24 mouse cellular contexts compared by ENCODE assay signal in the genomic region with DNA sequence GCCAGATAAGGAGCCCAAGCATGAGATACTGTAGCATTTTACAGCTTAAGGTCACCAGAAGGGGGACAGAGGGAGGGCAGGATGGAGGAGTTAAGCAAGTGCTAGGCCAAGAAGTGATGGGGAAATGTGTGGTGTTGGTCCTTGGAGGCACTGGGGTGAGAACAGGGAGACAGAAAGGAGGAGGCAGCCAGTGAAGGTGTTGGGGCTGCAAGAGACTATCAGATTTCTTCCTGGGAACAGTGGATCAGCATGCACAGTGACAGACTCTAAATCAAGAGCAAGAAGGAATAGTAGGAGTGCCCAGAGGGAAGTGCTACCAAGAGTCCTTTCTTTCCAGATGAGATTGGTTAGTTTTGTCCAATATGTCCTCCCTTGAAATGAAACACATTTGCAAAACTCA.
"Had no signal": no experiment of that assay in that cellular context is flagged by ENCODE, and none has a peak within 500 bp of the region (broad histone marks: within the 10 kb centered on the region; RNA-seq: fewer than 3 reads in every experiment).

No protein-coding gene starts in this region.

- H3K27ac ChIP-seq: gastrocnemius, adult 2 months; heart, embryonic 10.5 days; hindbrain, embryonic 10.5 days; hindbrain, embryonic 12.5 days; hindbrain, embryonic 15.5 days; hindbrain, postnatal 0 days; limb, embryonic 12.5 days; limb, embryonic 15.5 days; liver, embryonic 12.5 days; liver, embryonic 14.5 days had no signal

- H3K9ac ChIP-seq: heart, embryonic 12.5 days; hindbrain, embryonic 12.5 days; hindbrain, embryonic 15.5 days; limb, embryonic 12.5 days; limb, embryonic 15.5 days; liver, embryonic 12.5 days; liver, embryonic 14.5 days had no signal

- H3K9me3 ChIP-seq: heart, embryonic 10.5 days; heart, embryonic 12.5 days; hindbrain, embryonic 10.5 days; hindbrain, embryonic 12.5 days; hindbrain, embryonic 15.5 days; limb, embryonic 12.5 days; limb, embryonic 15.5 days; liver, embryonic 12.5 days had no signal

- H3K4me2 ChIP-seq: heart, embryonic 12.5 days; hindbrain, embryonic 12.5 days; hindbrain, embryonic 15.5 days; limb, embryonic 12.5 days; limb, embryonic 15.5 days; liver, embryonic 12.5 days had no signal

- H3K36me3 ChIP-seq: heart, embryonic 10.5 days; heart, embryonic 12.5 days; hindbrain, embryonic 10.5 days; hindbrain, embryonic 12.5 days; hindbrain, embryonic 15.5 days; limb, embryonic 12.5 days; limb, embryonic 15.5 days; liver, embryonic 12.5 days had no signal

- ATAC-seq: forebrain, embryonic 16.5 days; hindbrain, postnatal 0 days; intestine, embryonic 16.5 days; liver, embryonic 12.5 days had no signal

- H3K27me3 ChIP-seq: heart, embryonic 12.5 days; hindbrain, embryonic 12.5 days; hindbrain, embryonic 15.5 days; limb, embryonic 12.5 days; limb, embryonic 15.5 days; liver, embryonic 12.5 days had no signal

- H3K4me1 ChIP-seq: heart, embryonic 10.5 days; heart, embryonic 12.5 days; hindbrain, embryonic 10.5 days; hindbrain, embryonic 12.5 days; hindbrain, embryonic 15.5 days; limb, embryonic 12.5 days; limb, embryonic 15.5 days; liver, embryonic 12.5 days had no signal

- H3K4me3 ChIP-seq: gastrocnemius, adult 2 months; heart, embryonic 10.5 days; heart, embryonic 12.5 days; hindbrain, embryonic 10.5 days; hindbrain, embryonic 12.5 days; hindbrain, embryonic 15.5 days; limb, embryonic 12.5 days; limb, embryonic 15.5 days; liver, embryonic 12.5 days had no signal

- DNase-seq: gastrocnemius, adult 2 months; gastrocnemius, postnatal 10 days; gastrocnemius, postnatal 25 days; heart, adult 18-20 months; heart, postnatal 10 days; heart, postnatal 4 days; kidney, adult 18-20 months; kidney, postnatal 25 days; layer of hippocampus, adult 9-11 months; layer of hippocampus, postnatal 36 days; left cerebral cortex, postnatal 4 days; lung, adult 18-20 months had no signal
